Mouse (Mus musculus): ENCODE results near the gene Asgr1. TPM values are rescaled to one million over a fixed set of nuclear protein-coding genes. Genes with fewer than 3 reads are reported as not detected.
A peak's percentile ranks its signal among the peaks of the same experiment; 100 is the strongest.

The Asgr1 gene
- polyA plus RNA-seq, 1 experiment from 2014 or later, result 0.70 TPM

DNA sequence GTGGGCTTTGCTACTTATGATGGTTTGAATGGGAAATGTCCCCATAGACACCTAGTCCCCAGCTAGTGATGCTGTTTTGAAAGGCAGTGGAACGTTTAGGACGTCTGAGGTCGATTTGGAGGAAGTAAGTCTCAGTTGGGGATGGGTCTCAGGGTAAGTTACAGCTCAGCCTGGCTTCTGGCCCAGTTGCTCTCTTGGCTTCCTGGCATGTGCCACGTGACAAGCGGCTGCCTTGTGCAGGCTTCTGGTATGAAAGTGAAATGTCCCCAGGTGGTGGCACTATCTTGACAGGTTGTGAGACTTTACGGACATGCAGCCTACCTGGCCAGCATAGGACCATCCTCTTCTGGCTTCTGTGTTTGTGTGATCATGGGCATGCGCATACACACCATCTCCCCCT, 26.0 kb downstream of the Asgr1 start:
- H3K36me3 ChIP-seq (replicated peaks), result no peaks in the 10 kb centered on the region
- H3K27ac ChIP-seq (replicated peaks), result no peak overlapping the region
- H3K4me1 ChIP-seq, result 0 out of 2 replicates have a peak, but pooled peaks cover 1% of the 10 kb centered on the region
- H3K4me3 ChIP-seq, result no peak overlapping the region
- WGBS, result 85% methylated on average over 7 of the region's 7 CpGs
- DNase-seq (ENCODE audit: low spot score), result no peak
- no peaks in the 10 kb centered on the region for H3K27me3 ChIP-seq (replicated peaks; ENCODE audit: low read depth, poor library complexity, severe bottlenecking)
- H3K9me3 ChIP-seq, result no peaks in the 10 kb centered on the region

DNA sequence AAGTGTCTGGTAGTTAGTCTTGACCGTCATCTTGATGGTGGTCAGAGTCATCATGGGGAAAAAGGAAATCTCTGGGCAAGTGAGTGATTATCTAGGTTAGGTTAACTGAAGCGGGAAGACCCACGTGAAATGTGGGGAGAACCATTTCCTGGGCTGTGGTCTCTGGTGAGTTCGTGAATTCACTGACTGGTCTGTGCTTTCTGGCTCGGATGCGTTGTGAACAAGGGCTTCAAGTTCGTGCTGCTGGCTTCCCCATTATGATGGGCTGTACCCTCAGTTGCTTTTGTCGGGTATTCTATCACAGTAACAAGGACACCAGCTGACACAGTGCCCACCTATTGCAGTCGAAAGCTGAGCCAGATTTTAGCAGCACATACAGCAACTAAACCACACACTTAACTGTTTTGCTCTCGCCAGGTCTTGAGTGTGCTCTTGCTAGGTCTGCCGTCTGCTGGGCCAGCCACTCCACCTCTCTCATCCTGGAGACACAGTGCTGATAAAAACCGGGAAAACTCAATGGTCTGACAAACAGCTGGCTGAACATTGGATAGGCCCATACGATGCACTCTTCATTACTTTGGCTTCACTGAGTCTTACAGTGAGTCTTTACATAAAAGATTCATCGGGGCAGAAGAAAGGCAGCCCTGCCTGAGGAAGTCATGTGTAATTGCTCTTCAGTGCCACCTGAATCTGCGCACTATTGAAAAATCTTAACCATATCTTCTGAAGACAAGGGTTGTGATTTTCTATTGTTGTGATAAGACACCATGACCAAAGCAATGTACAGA, 27.1 kb downstream of the Asgr1 start:
- no peak for DNase-seq (ENCODE audit: low spot score)
- Histone ChIP-seq H3K4me1 (no peaks in the 10 kb centered on the region), H3K27me3 (replicated peaks; ENCODE audit: low read depth, poor library complexity, severe bottlenecking) (no peaks in the 10 kb centered on the region), H3K36me3 (replicated peaks) (no peaks in the 10 kb centered on the region), H3K9me3 (no peaks in the 10 kb centered on the region), H3K4me3 (no peak overlapping the region), H3K27ac (replicated peaks) (no peak overlapping the region)
- 90% methylated on average over 15 of the region's 15 CpGs for WGBS

DNA sequence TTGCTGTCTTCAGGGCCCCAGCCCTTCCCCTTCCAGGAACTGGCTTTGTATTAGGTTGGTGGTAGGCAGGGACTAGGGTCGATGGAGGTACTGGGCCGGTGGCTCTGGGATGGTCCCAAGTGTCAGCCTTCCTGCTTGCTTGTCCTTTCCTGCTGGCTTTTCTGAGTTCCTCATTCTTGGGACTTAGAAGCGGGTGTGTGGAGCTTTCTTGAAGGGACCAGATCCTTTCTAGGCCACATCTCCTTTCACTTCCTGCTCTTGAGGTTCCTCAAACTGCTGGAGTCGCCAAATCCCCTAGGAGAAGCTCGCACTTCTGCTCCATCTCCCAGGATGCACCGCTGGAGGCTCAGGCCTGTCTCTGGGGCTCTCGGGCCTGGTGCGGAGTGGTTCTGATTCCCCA, 30.7 kb downstream of the Asgr1 start:
- no peaks in the 10 kb centered on the region for H3K27me3 ChIP-seq (replicated peaks; ENCODE audit: low read depth, poor library complexity, severe bottlenecking)
- H3K9me3 ChIP-seq, result no peaks in the 10 kb centered on the region
- no peaks in the 10 kb centered on the region for H3K36me3 ChIP-seq (replicated peaks)
- H3K4me3 ChIP-seq, result no peak overlapping the region
- no peak for DNase-seq (ENCODE audit: low spot score)
- no peak overlapping the region for H3K27ac ChIP-seq (replicated peaks)
- WGBS, result 84% methylated on average over 8 of the region's 8 CpGs
- no peaks in the 10 kb centered on the region for H3K4me1 ChIP-seq

DNA sequence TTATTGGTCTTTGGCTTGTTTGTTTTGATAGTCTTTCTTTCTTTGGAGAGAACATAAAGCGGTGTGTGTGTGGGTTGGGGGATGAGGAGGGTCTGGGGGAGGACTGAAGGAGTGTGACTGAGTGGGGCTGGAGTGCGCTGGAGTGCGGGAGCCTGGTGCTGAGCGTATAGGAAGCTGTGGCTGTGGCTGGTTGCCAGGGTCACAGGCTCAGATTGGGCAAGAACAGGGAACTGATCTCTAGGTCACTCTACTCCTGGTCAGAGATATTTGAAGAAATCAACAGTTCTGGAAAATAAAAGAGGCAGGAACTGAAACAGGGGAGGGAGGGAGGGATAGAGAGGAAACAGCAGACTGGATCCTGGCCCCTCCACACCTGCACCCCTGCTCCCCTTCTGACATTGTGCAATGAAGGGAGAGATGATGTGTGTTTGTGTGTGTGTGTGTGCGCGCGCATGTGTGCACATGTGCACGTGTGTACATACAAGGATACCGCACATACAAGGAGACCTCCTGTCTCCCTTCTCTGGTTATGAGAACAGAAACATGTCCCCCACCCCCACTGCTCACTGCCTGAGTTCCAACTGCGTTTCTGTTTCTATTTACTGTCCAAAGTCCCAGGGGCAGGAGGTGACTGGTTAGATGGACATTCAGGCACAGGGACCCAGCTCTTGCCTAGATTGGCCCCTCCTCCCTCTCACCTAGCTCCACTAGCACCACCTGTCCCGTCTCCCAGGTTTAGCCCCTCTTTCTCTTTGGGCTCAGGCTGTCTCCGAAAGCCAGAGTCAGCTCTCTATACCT, 38.3 kb downstream of the Asgr1 start, which contains the start of gene Asgr2:
Gene Asgr2 (plus strand): TSS at position 659 of the 798 bp plus-strand sequence.
- H3K9me3 ChIP-seq, result no peaks in the 10 kb centered on the region
- DNase-seq (ENCODE audit: low spot score), result no peak
- WGBS, result 83% methylated on average over 12 of the region's 12 CpGs

DNA sequence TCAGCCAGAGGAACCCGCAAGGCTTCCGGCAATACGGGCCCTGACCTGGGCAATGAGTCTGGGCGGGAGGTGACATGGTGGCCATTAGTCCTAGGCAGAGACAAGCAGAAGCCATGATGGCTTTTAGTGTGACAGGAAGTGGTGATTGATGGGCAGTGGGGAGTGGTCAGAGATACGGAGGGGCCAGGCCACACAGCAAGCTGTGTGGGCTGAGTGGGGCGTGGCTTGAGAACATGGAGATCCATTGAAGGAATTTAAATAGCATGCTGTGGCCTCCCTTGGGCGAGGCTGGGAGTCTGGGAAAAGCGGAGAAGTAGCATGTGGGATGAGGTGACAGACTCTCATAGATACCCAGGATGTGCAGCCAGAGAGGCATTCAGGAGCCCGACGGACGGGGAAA, 43.5 kb downstream of the Asgr1 start:
- H3K27ac ChIP-seq (replicated peaks), result no peak overlapping the region
- peaks cover 4% of the 10 kb centered on the region; the same call in 1 of the 2 replicates for H3K4me1 ChIP-seq
- DNase-seq (ENCODE audit: low spot score), result no peak
- no peaks in the 10 kb centered on the region for H3K36me3 ChIP-seq (replicated peaks)
- H3K9me3 ChIP-seq, result no peaks in the 10 kb centered on the region
- 82% methylated on average over 11 of the region's 11 CpGs for WGBS
- H3K4me3 ChIP-seq, result no peak overlapping the region
- H3K27me3 ChIP-seq (replicated peaks; ENCODE audit: low read depth, poor library complexity, severe bottlenecking), result no peaks in the 10 kb centered on the region

More for the DNA sequence above, 38.3 kb downstream of the Asgr1 start, which contains the start of gene Asgr2:
- no peak within 1 kb of the TSS for H3K4me3 ChIP-seq
- H3K27ac ChIP-seq (replicated peaks), result no peak within 1 kb of the TSS
- H3K36me3 ChIP-seq (replicated peaks), result no peaks in the 10 kb centered on the region
- H3K4me1 ChIP-seq, result no peaks in the 10 kb centered on the region
- H3K27me3 ChIP-seq (replicated peaks; ENCODE audit: low read depth, poor library complexity, severe bottlenecking), result no peaks in the 10 kb centered on the region

DNA sequence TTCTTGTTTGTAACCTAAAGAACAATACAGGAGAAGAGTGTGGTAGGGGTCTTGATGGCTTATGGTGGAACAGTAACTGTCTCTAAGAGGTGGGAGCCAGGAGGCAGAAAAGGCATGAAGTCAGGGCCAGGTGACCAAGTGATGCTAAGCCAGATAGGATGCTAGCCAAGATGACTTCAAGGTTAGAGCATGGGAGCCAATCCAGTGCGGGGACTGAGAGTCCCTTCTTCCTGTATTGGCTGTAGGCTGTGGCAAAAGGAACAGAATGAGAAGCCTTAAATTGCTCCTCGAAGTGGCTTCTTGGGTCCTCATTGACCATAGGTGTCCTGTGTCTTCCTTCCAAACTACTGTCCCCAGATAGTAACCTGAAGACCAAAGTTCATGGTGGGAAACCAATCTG, 45.2 kb downstream of the Asgr1 start:
- 86% methylated on average over 2 of the region's 2 CpGs for WGBS
- no peak for DNase-seq (ENCODE audit: low spot score)
- H3K27ac ChIP-seq (replicated peaks), result no peak overlapping the region

DNA sequence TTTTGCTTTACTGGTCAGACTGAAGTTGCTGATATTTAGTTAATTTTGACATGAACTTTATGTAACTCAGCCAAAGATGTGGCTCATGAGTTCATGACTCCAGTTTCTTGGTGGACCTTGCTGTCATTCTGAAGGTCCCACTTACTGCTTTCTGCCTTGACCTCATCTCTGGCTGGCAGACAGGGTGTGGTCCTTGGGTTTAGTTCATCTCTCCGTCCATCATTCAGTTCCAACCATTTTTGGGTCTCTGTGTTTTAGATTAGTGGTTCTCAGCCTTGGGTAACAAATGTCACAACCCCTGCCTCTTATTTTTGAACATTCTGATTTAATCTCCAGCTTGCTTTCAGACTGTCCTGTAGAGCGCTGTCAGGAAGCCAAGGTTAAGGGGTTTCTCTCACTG, 45.9 kb downstream of the Asgr1 start:
- Histone ChIP-seq H3K27me3 (replicated peaks; ENCODE audit: low read depth, poor library complexity, severe bottlenecking) (no peaks in the 10 kb centered on the region), H3K9me3 (no peaks in the 10 kb centered on the region), H3K36me3 (replicated peaks) (no peaks in the 10 kb centered on the region), H3K4me3 (no peak overlapping the region), H3K27ac (replicated peaks) (no peak overlapping the region), H3K4me1 (peaks cover 4% of the 10 kb centered on the region; the same call in 1 of the 2 replicates)
- WGBS, result 79% methylated on average over 2 of the region's 2 CpGs
- no peak for DNase-seq (ENCODE audit: low spot score)

More for the DNA sequence above, 45.2 kb downstream of the Asgr1 start:
- peaks cover 4% of the 10 kb centered on the region; the same call in 1 of the 2 replicates for H3K4me1 ChIP-seq
- no peaks in the 10 kb centered on the region for H3K27me3 ChIP-seq (replicated peaks; ENCODE audit: low read depth, poor library complexity, severe bottlenecking)
- H3K9me3 ChIP-seq, result no peaks in the 10 kb centered on the region
- no peaks in the 10 kb centered on the region for H3K36me3 ChIP-seq (replicated peaks)
- no peak overlapping the region for H3K4me3 ChIP-seq

DNA sequence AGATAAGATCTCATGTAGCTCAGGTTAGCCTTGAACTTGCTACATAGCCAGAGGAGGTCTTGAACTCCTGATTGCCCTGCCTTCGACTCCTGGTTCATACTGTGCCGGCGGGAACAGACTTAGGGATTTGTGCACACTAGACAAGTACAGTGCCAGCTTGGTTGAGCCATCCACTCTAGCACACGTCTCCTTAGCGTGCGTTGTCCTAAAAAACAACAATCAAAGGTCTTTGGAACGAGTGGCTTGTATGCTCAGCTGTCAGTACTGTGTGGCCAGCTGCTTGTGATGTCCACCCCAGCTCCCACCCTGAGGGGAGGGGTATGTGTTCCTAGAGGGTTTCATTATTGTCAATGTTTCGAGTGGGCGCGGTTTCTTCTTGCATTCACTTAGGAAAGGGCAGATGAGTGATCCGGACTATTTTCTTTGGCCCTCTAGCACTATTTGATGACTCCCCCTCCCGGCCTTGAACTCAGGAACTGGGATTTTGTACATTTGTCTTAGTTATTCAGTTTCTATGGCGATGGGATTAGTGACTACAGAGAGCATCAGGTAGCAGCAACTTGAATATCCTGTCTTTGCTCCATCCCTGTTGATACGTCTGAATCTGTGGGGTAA, 49.9 kb downstream of the Asgr1 start:
- Histone ChIP-seq H3K27ac (replicated peaks) (no peak overlapping the region), H3K36me3 (replicated peaks) (no peaks in the 10 kb centered on the region), H3K27me3 (replicated peaks; ENCODE audit: low read depth, poor library complexity, severe bottlenecking) (no peaks in the 10 kb centered on the region), H3K4me3 (no peak overlapping the region), H3K9me3 (no peaks in the 10 kb centered on the region), H3K4me1 (no peaks in the 10 kb centered on the region)
- WGBS, result 83% methylated on average over 14 of the region's 14 CpGs
- no peak for DNase-seq (ENCODE audit: low spot score)

DNA sequence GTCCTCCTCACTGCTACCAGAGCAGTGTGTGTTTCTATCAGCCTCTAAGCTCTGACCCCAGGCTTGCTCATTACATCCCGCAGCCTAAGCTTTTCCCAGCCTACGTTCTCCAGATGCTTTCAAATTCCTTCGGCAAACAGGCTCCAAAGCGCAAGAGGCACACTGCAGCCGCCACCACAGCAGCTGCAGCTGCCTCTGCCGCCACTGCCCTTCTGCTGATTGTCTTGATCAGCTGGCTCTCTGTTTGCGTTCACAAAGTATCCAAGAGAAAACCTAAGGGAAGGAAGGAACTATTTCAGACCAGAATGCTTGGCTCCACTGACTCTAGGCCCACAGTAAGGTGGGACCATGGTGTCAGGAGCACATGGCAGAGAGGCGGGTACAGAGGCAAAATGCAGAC, 53.2 kb downstream of the Asgr1 start:
- Histone ChIP-seq H3K36me3 (replicated peaks) (no peaks in the 10 kb centered on the region), H3K27me3 (replicated peaks; ENCODE audit: low read depth, poor library complexity, severe bottlenecking) (no peaks in the 10 kb centered on the region), H3K4me3 (no peak overlapping the region), H3K27ac (replicated peaks) (no peak overlapping the region), H3K9me3 (no peaks in the 10 kb centered on the region), H3K4me1 (no peaks in the 10 kb centered on the region)
- no peak for DNase-seq (ENCODE audit: low spot score)
- 69% methylated on average over 8 of the region's 8 CpGs for WGBS

MicroRNAs encoded within 50 kb of the gene (microRNA counts, 519-probe panel; counts per million panel counts)
- microRNA mmu-miR-324-3p, result 188 counts per million, percentile 57 among the panel's probes with 10 or more counts
- microRNA mmu-miR-324-5p, result 3,697 counts per million, percentile 74 among the panel's probes with 10 or more counts

Small RNAs within 50 kb of the gene (microRNA-seq; reads per million reads assigned to microRNA genes)
- 3,416 reads per million, percentile 86 among the genes with 10 or more reads in this experiment for gene Mir324

Other genes with a start within 250 kb of the Asgr1 start
- gene Tmem102, start 248.5 kb upstream of the Asgr1 start, polyA plus RNA-seq (2016; fragmentation: Nextera tagmentation; extraction: Ambion mirVana), result 2.1 and 2.7 TPM in 2 replicates
- gene Gm39566, start 238.8 kb upstream of the Asgr1 start, polyA plus RNA-seq (2016; fragmentation: Nextera tagmentation; extraction: Ambion mirVana), result not detected in 2 replicates
- not detected in 2 replicates for gene Spem2, start 235.6 kb upstream of the Asgr1 start, polyA plus RNA-seq (2016; fragmentation: Nextera tagmentation; extraction: Ambion mirVana)
- gene Spem1, start 231.9 kb upstream of the Asgr1 start, polyA plus RNA-seq (2016; fragmentation: Nextera tagmentation; extraction: Ambion mirVana), result 0.14 TPM in 1 of 2 replicates, not detected in the other
- 4.7 and 5.4 TPM in 2 replicates for gene Nlgn2, start 216.3 kb upstream of the Asgr1 start, polyA plus RNA-seq (2016; fragmentation: Nextera tagmentation; extraction: Ambion mirVana)
- 321 and 340 TPM in 2 replicates for gene Tmem256, start 215.6 kb upstream of the Asgr1 start, polyA plus RNA-seq (2016; fragmentation: Nextera tagmentation; extraction: Ambion mirVana)
- 106 and 111 TPM in 2 replicates for gene Plscr3, start 207.7 kb upstream of the Asgr1 start, polyA plus RNA-seq (2016; fragmentation: Nextera tagmentation; extraction: Ambion mirVana)
- gene Tnk1, start 195.4 kb upstream of the Asgr1 start, polyA plus RNA-seq (2016; fragmentation: Nextera tagmentation; extraction: Ambion mirVana), result 2.3 and 3.1 TPM in 2 replicates
- gene Tmem95, start 176.1 kb upstream of the Asgr1 start, polyA plus RNA-seq (2016; fragmentation: Nextera tagmentation; extraction: Ambion mirVana), result 0.31 TPM in 1 of 2 replicates, not detected in the other
- gene Kctd11, start 172.7 kb upstream of the Asgr1 start, polyA plus RNA-seq (2016; fragmentation: Nextera tagmentation; extraction: Ambion mirVana), result 6.8 and 7.0 TPM in 2 replicates
- gene Acap1, start 158.5 kb upstream of the Asgr1 start, polyA plus RNA-seq (2016; fragmentation: Nextera tagmentation; extraction: Ambion mirVana), result 1.3 and 1.5 TPM in 2 replicates
- gene 2810408A11Rik, start 153.1 kb upstream of the Asgr1 start, polyA plus RNA-seq (2016; fragmentation: Nextera tagmentation; extraction: Ambion mirVana), result 14.7 and 14.8 TPM in 2 replicates
- 10.9 and 11.1 TPM in 2 replicates for gene Neurl4, start 153.0 kb upstream of the Asgr1 start, polyA plus RNA-seq (2016; fragmentation: Nextera tagmentation; extraction: Ambion mirVana)
- gene Gps2, start 140.2 kb upstream of the Asgr1 start, polyA plus RNA-seq (2016; fragmentation: Nextera tagmentation; extraction: Ambion mirVana), result 87.6 and 89.1 TPM in 2 replicates
- gene Eif5a, start 132.1 kb upstream of the Asgr1 start, polyA plus RNA-seq (2016; fragmentation: Nextera tagmentation; extraction: Ambion mirVana), result 2,818 and 3,035 TPM in 2 replicates
- 5.1 and 5.8 TPM in 2 replicates for gene Ybx2, start 118.3 kb upstream of the Asgr1 start, polyA plus RNA-seq (2016; fragmentation: Nextera tagmentation; extraction: Ambion mirVana)
- gene Slc2a4, start 105.9 kb upstream of the Asgr1 start, polyA plus RNA-seq (2016; fragmentation: Nextera tagmentation; extraction: Ambion mirVana), result 18.6 and 23.7 TPM in 2 replicates
- 56.3 and 56.4 TPM in 2 replicates for gene Cldn7, start 89.3 kb upstream of the Asgr1 start, polyA plus RNA-seq (2016; fragmentation: Nextera tagmentation; extraction: Ambion mirVana)
- 23.9 and 25.3 TPM in 2 replicates for gene Ctdnep1, start 72.9 kb upstream of the Asgr1 start, polyA plus RNA-seq (2016; fragmentation: Nextera tagmentation; extraction: Ambion mirVana)
- 157 and 161 TPM in 2 replicates for gene Elp5, start 71.6 kb upstream of the Asgr1 start, polyA plus RNA-seq (2016; fragmentation: Nextera tagmentation; extraction: Ambion mirVana)
- 317 and 331 TPM in 2 replicates for gene Gabarap, start 62.9 kb upstream of the Asgr1 start, polyA plus RNA-seq (2016; fragmentation: Nextera tagmentation; extraction: Ambion mirVana)
- gene Phf23, start 58.3 kb upstream of the Asgr1 start, polyA plus RNA-seq (2016; fragmentation: Nextera tagmentation; extraction: Ambion mirVana), result 96.5 and 98.3 TPM in 2 replicates
- 59.0 and 59.8 TPM in 2 replicates for gene Dvl2, start 53.5 kb upstream of the Asgr1 start, polyA plus RNA-seq (2016; fragmentation: Nextera tagmentation; extraction: Ambion mirVana)
- gene Acadvl, start 38.7 kb upstream of the Asgr1 start, polyA plus RNA-seq (2016; fragmentation: Nextera tagmentation; extraction: Ambion mirVana), result 42.2 and 46.3 TPM in 2 replicates
- gene Dlg4, start 37.1 kb upstream of the Asgr1 start, polyA plus RNA-seq (2016; fragmentation: Nextera tagmentation; extraction: Ambion mirVana), result 12.6 and 13.2 TPM in 2 replicates
- gene Asgr2, start 38.6 kb downstream of the Asgr1 start, polyA plus RNA-seq (2016; fragmentation: Nextera tagmentation; extraction: Ambion mirVana), result not detected in 2 replicates
- gene Mgl2, start 76.2 kb downstream of the Asgr1 start, polyA plus RNA-seq (2016; fragmentation: Nextera tagmentation; extraction: Ambion mirVana), result 0.14 TPM in 1 of 2 replicates, not detected in the other
- 0.26 TPM in 1 of 2 replicates, not detected in the other for gene Clec10a, start 102.1 kb downstream of the Asgr1 start, polyA plus RNA-seq (2016; fragmentation: Nextera tagmentation; extraction: Ambion mirVana)
- gene Slc16a11, start 158.7 kb downstream of the Asgr1 start, polyA plus RNA-seq (2016; fragmentation: Nextera tagmentation; extraction: Ambion mirVana), result 0.72 and 1.2 TPM in 2 replicates
- gene Slc16a13, start 167.0 kb downstream of the Asgr1 start, polyA plus RNA-seq (2016; fragmentation: Nextera tagmentation; extraction: Ambion mirVana), result 11.6 and 11.7 TPM in 2 replicates
- gene Bcl6b, start 175.7 kb downstream of the Asgr1 start, polyA plus RNA-seq (2016; fragmentation: Nextera tagmentation; extraction: Ambion mirVana), result 5.0 and 7.2 TPM in 2 replicates
- gene 0610010K14Rik, start 183.8 kb downstream of the Asgr1 start, polyA plus RNA-seq (2016; fragmentation: Nextera tagmentation; extraction: Ambion mirVana), result 210 and 215 TPM in 2 replicates
- gene Gm21988, start 185.7 kb downstream of the Asgr1 start, polyA plus RNA-seq (2016; fragmentation: Nextera tagmentation; extraction: Ambion mirVana), result 7.9 and 10.7 TPM in 2 replicates
- gene Rnasek, start 185.8 kb downstream of the Asgr1 start, polyA plus RNA-seq (2016; fragmentation: Nextera tagmentation; extraction: Ambion mirVana), result 96.4 and 106 TPM in 2 replicates
- 2.7 and 3.9 TPM in 2 replicates for gene Alox12, start 201.3 kb downstream of the Asgr1 start, polyA plus RNA-seq (2016; fragmentation: Nextera tagmentation; extraction: Ambion mirVana)

Data from embryonic facial prominence, embryonic 10.5 days (tissue).